ENCODE assay signal across 8 mouse cellular contexts in the genomic region with DNA sequence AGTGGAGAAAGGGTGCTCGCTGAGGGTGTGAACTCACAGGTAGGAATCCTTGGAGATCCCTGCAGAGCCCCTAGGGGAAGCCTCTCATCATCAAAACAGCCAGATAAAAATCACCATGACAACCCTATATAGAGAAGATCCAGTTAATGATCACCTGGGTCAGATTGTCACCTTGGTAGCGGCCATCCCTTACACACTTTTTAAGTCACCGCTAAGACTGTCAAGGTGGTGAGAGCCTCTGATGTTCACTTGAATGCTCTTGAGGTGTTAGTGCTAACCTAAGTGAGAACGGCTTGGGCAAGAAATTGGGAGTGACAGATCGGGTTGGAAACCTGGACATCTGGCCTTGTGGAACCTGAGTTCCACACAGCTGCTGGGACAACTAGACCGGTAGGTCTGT. TPM values are rescaled to one million over a fixed set of nuclear protein-coding genes. Genes with fewer than 3 reads are reported as not detected.
DNase-seq lines count a peak whose midpoint lies in the region; ATAC-seq lines count a peak whose summit lies in the region.

A gene (plus strand): TSS at position 301 of the 400 bp plus-strand sequence.

- peak within 1 kb of the TSS; percentile 40 for H3K4me3 ChIP-seq in kidney, embryonic 15.5 days (replicated peaks)
- peak within 1 kb of the TSS; percentile 27 for H3K4me3 ChIP-seq in embryonic facial prominence, embryonic 14.5 days (ENCODE audit: low read depth, low read length)
- H3K4me3 ChIP-seq in intestine, embryonic 15.5 days (replicated peaks), result peak within 1 kb of the TSS; percentile 36
- H3K4me3 ChIP-seq in midbrain, embryonic 15.5 days, result peak within 1 kb of the TSS; percentile 25

- no peak within 1 kb of the TSS for H3K27ac ChIP-seq in kidney, embryonic 15.5 days
- no peak within 1 kb of the TSS for H3K27ac ChIP-seq in embryonic facial prominence, embryonic 14.5 days (replicated peaks; ENCODE audit: low read depth, low read length)
- no peak within 1 kb of the TSS for H3K27ac ChIP-seq in intestine, embryonic 15.5 days
- no peak within 1 kb of the TSS for H3K27ac ChIP-seq in midbrain, embryonic 15.5 days

- peaks cover 20% of the 10 kb centered on the region for H3K4me1 ChIP-seq in kidney, embryonic 15.5 days
- peaks cover 5% of the 10 kb centered on the region; the same call in 1 of the 2 replicates for H3K4me1 ChIP-seq in embryonic facial prominence, embryonic 14.5 days (ENCODE audit: control insufficient read depth, insufficient read depth, low read length)
- peaks cover 7% of the 10 kb centered on the region; the same call in 1 of the 2 replicates for H3K4me1 ChIP-seq in intestine, embryonic 15.5 days (replicated peaks)
- H3K4me1 ChIP-seq in midbrain, embryonic 15.5 days, result peaks cover 6% of the 10 kb centered on the region

- DNase-seq in kidney, adult 18-20 months, result no peak
- DNase-seq in embryonic facial prominence, embryonic 14.5 days (ENCODE audit: low spot score), result no peak
- DNase-seq in layer of hippocampus, adult 9-10 months (ENCODE audit: low spot score), result no peak
- no peak for DNase-seq in spleen, adult 12 weeks (ENCODE audit: low spot score)

- no peaks in the 10 kb centered on the region for H3K36me3 ChIP-seq in kidney, embryonic 15.5 days
- H3K36me3 ChIP-seq in embryonic facial prominence, embryonic 14.5 days (ENCODE audit: control insufficient read depth, insufficient read depth, low read length), result no peaks in the 10 kb centered on the region
- no peaks in the 10 kb centered on the region for H3K36me3 ChIP-seq in intestine, embryonic 15.5 days
- no peaks in the 10 kb centered on the region for H3K36me3 ChIP-seq in midbrain, embryonic 15.5 days (replicated peaks)

- no peak for ATAC-seq in kidney, embryonic 15.5 days (replicated peaks; ENCODE audit: low FRiP score)
- ATAC-seq in embryonic facial prominence, embryonic 14.5 days (ENCODE audit: low read depth), result no peak
- ATAC-seq in intestine, embryonic 15.5 days, result no peak
- no peak for ATAC-seq in midbrain, embryonic 15.5 days (replicated peaks)
- ATAC-seq in cerebellum, adult (ENCODE audit: insufficient number of reproducible peaks, low FRiP score, low TSS enrichment), result no peak

- 55% methylated on average over 6 of the region's 6 CpGs for WGBS in kidney, embryonic 15.5 days
- WGBS in embryonic facial prominence, embryonic 14.5 days, result 72% methylated on average over 6 of the region's 6 CpGs
- 49% methylated on average over 6 of the region's 6 CpGs for WGBS in intestine, embryonic 15.5 days
- WGBS in midbrain, embryonic 15.5 days, result 81% methylated on average over 6 of the region's 6 CpGs

- peak within 1 kb of the TSS; percentile 73 for H3K4me2 ChIP-seq in kidney, embryonic 15.5 days
- H3K4me2 ChIP-seq in embryonic facial prominence, embryonic 14.5 days (ENCODE audit: low read depth, low read length), result peak within 1 kb of the TSS; percentile 50
- H3K4me2 ChIP-seq in intestine, embryonic 15.5 days (replicated peaks), result peak within 1 kb of the TSS; percentile 68
- H3K4me2 ChIP-seq in midbrain, embryonic 15.5 days, result peak within 1 kb of the TSS; percentile 48

- H3K27me3 ChIP-seq in kidney, embryonic 15.5 days, result peaks cover 41% of the 10 kb centered on the region
- peaks cover 26% of the 10 kb centered on the region for H3K27me3 ChIP-seq in embryonic facial prominence, embryonic 14.5 days (replicated peaks; ENCODE audit: control insufficient read depth, insufficient read depth, low read length)
- peaks cover 28% of the 10 kb centered on the region for H3K27me3 ChIP-seq in intestine, embryonic 15.5 days (replicated peaks)
- H3K27me3 ChIP-seq in midbrain, embryonic 15.5 days (replicated peaks), result peaks cover 9% of the 10 kb centered on the region

- H3K9ac ChIP-seq in kidney, embryonic 15.5 days, result no peak within 1 kb of the TSS
- no peak within 1 kb of the TSS for H3K9ac ChIP-seq in embryonic facial prominence, embryonic 14.5 days (ENCODE audit: low read depth, low read length)
- H3K9ac ChIP-seq in intestine, embryonic 15.5 days, result peak within 1 kb of the TSS; percentile 32; the same call in 1 of the 2 replicates
- H3K9ac ChIP-seq in midbrain, embryonic 15.5 days, result no peak within 1 kb of the TSS

- no peaks in the 10 kb centered on the region for H3K9me3 ChIP-seq in kidney, embryonic 15.5 days (replicated peaks)
- H3K9me3 ChIP-seq in embryonic facial prominence, embryonic 14.5 days (ENCODE audit: control insufficient read depth, low read length), result no peaks in the 10 kb centered on the region
- no peaks in the 10 kb centered on the region for H3K9me3 ChIP-seq in intestine, embryonic 15.5 days
- H3K9me3 ChIP-seq in midbrain, embryonic 15.5 days, result no peaks in the 10 kb centered on the region

RNA-seq across cellular contexts. Expression of the gene that starts here (rescaled TPM):
- 0.78 and 1.1 TPM in 2 replicates for polyA plus RNA-seq in kidney, embryonic 15.5 days (2015; fragmentation: Nextera tagmentation; extraction: Ambion mirVana)
- polyA plus RNA-seq in embryonic facial prominence, embryonic 14.5 days (2014; fragmentation: Nextera tagmentation; extraction: Ambion mirVana), result 0.25 and 0.60 TPM in 2 replicates
- 0.73 and 1.1 TPM in 2 replicates for polyA plus RNA-seq in intestine, embryonic 15.5 days (2015; fragmentation: Nextera tagmentation; extraction: Ambion mirVana)
- polyA plus RNA-seq in midbrain, embryonic 15.5 days (2015; fragmentation: Nextera tagmentation; extraction: Ambion mirVana), result 0.51 and 0.65 TPM in 2 replicates
